Mouse (Mus musculus): Measurements from ENCODE around the gene Mettl21e.
"Not testable (repeated sequence)": the region's sequence is repeated elsewhere in the genome, so short reads cannot be mapped to it uniquely, and the experiment has no call there.

Gene Mettl21e

GRCm38 (mm10) chr1:44218876-44219275 is at the start of gene Mettl21e:
Gene Mettl21e, minus strand, starts transcription at chr1:44218961.
- DNase-seq (ENCODE audit: low spot score in 2 of 2), result peak; percentile 48 to 62

DNA sequence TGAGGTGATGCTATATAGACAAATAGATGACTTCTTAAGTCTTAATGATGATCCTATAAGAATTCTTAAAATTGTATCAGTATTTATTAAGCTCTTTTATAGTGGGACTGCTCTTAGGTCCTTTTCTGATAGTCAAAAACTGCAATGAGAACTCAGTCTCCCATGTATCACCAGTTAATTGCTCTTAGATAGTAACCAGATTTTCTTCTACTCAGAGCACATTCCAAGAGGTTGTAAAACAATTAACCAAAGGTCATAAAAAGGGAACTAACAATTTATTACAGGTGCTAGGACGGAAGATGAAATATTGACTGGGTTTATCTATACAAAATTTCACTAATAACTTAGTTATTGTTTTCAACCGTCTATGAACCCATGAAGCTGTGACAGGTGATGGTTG is 21.7 kb upstream of the Mettl21e start:
- DNase-seq (ENCODE audit: low spot score in 2 of 2), result not testable (repeated sequence)

- no peak for DNase-seq (ENCODE audit: low spot score in 2 of 2)
These were observed 21.2 kb upstream of the Mettl21e start for GRCm38 (mm10) chr1:44239969-44240368.

- no peak for DNase-seq (ENCODE audit: low spot score in 2 of 2)
These were observed 18.5 kb upstream of the Mettl21e start for GRCm38 (mm10) chr1:44237305-44237704.

- DNase-seq (ENCODE audit: low spot score in 2 of 2), result no peak
These were observed 16.6 kb upstream of the Mettl21e start for GRCm38 (mm10) chr1:44235311-44235710.

GRCm38 (mm10) chr1:44234531-44234930 is 15.8 kb upstream of the Mettl21e start:
- not testable (repeated sequence) for DNase-seq (ENCODE audit: low spot score in 2 of 2)

GRCm38 (mm10) chr1:44229044-44229443 is 10.3 kb upstream of the Mettl21e start:
- DNase-seq (ENCODE audit: low spot score in 2 of 2), result peak; percentile 10 to 19

- DNase-seq (ENCODE audit: low spot score in 2 of 2), result no peak
These were observed 1.6 kb downstream of the Mettl21e start for GRCm38 (mm10) chr1:44217118-44217517.

GRCm38 (mm10) chr1:44216352-44217116 is 2.2 kb downstream of the Mettl21e start:
- peak; percentile 69 to 74 for DNase-seq (ENCODE audit: low spot score in 2 of 2)

DNA sequence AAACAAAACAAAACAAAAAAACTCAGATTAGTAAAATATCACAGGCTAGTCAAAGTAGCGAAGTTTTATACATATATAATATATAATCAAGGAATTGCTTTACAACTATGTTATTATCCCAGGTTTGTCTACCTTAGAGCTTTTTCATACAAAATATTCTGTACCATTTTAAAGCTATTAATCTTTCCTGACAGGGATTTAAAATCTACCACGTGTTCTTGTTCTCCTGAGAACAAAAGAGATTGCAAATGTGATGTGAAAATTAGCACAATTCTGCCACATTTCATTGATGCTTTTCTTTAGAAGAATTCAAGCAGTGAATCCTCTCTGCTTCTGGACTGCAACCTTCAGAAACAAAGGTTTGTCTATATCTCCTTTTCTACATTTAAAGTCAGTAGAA is 4.3 kb downstream of the Mettl21e start:
- DNase-seq (ENCODE audit: low spot score in 2 of 2), result no peak

DNA sequence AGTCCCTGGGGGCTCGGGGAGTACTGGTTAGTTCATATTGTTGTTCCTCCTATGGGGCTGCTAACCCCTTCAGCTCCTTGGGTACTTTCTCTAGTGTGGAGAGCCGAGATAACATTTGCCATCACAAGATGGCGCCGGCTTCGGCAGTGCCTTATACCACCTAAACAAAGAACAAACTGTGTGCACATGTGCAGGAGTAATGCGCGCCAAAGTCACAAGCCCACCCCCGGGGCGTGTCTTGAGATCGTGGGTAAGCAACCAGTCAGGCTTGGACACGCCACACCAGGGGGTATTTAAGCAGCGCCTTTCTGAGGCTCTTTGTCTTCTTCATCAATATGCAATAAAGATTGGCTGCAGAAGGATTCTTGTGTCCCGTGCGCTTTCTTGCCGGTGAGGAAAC is 15.9 kb downstream of the Mettl21e start:
- no peak for DNase-seq (ENCODE audit: low spot score in 2 of 2)

- peak; percentile 39 to 43 for DNase-seq (ENCODE audit: low spot score in 2 of 2)
These were observed 20.2 kb downstream of the Mettl21e start for GRCm38 (mm10) chr1:44198273-44199171.

DNA sequence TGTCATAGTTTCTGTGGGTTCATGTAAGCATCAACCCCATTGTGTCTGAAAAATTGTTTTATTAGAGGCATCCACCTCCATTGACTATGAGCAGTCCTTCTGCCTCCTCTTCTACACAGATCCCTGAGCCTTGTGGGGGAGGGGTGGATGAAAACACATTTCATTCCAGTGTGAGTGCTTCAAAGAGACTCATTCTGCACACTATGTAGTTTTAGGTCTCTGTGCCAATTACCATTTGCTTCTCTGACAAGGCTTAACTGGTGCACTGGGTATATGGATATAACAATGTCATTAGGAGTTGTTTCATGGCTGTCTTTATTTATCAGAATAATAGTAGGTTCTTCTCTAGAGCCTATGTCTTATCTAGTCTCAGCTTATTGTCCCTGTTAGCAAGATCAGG is 32.4 kb downstream of the Mettl21e start:
- DNase-seq (ENCODE audit: low spot score in 2 of 2), result no peak

- no peak for DNase-seq (ENCODE audit: low spot score in 2 of 2)
These were observed 40.7 kb downstream of the Mettl21e start for GRCm38 (mm10) chr1:44178086-44178485.

GRCm38 (mm10) chr1:44173903-44174302 is 44.9 kb downstream of the Mettl21e start:
- no peak for DNase-seq (ENCODE audit: low spot score in 2 of 2)

DNA sequence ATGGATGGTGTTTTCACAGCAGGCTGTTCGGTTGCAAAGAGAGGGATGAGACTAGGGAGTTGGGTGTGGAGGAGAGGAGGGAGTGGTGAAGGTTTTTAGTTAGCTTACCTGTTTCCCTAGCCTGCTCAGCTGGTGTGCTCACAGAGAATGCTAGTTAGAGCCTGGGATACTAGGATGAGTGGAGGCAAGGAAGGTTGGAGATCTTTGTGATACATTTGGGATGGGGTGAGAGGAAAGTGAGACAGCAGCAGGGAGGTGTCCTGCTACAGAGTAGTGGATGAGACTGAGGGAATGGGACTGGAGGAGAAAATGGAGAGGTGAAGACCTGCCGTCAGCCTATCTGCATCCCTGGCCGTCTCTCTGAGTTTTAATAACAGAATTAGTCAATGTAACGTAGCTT is 46.1 kb downstream of the Mettl21e start:
- no peak for DNase-seq (ENCODE audit: low spot score in 2 of 2)

GRCm38 (mm10) chr1:44167859-44168383 is 50.8 kb downstream of the Mettl21e start:
- no peak for DNase-seq (ENCODE audit: low spot score in 2 of 2)

DNA sequence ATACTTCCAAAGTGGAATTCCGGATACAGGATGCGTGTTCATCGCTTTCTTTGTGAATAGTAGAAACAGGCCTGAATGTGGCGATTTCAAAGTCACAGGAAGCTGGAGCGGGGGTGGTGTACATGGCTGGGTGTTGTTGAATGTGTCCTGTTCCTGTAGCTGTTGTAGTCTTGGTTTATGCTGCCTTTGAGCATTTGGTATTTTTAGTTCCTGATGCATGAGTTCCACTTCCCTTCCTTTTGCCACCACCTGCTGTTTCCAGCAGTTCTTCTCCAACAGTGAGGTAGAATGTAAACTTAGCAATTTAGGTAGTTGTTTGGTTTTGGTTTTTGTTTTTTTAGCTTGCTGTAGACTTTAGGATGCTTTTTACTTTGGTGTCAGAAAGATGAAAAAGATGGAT is 56.4 kb downstream of the Mettl21e start:
- DNase-seq (ENCODE audit: low spot score in 2 of 2), result no peak

DNA sequence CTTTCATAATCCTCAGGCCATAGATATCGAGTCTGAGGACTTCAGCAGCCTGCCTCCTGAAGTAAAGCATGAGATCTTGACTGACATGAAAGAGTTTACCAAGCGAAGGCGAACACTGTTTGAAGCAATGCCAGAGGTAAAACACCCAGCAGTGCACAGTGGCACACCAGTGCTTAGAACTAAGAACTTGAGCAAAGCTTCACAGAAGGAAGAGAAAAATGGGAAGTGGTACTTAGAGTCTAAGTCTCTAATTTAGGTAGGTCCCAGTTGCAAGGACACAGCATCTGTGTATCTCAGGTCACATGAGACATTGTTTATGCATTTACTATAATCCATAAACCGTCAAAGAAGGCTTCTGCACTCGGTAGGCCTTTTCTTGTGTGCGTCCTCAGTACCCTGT is 56.9 kb downstream of the Mettl21e start:
- DNase-seq (ENCODE audit: low spot score in 2 of 2), result no peak

GRCm38 (mm10) chr1:44158317-44158716 is 60.4 kb downstream of the Mettl21e start:
- no peak for DNase-seq (ENCODE audit: low spot score in 2 of 2)

DNA sequence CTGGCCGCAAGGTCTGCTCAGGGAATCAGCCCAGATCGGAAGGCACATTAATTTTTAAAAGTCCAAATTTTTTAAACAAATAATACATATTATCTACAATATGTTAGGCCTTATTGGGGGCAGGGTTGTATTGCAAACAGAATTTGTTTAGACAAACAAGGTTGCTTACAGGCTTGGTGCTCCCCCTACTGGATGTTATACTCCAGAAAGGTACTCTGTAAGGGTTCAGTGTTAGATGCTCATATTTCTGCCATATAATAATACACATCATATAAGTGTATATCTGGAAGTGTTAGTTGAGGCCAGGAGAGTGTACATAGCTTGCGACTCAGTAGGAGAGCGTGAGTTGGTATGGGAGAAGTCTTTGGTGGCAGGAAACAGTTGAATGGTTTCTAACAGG is 63.5 kb downstream of the Mettl21e start:
- no peak for DNase-seq (ENCODE audit: low spot score in 2 of 2)

Measured in heart, adult 9 months (tissue).